Mouse (Mus musculus) thymus, adult 2 months (tissue): ENCODE results near the gene Dop1b.

Experiments used
- CTCF ChIP-seq: fragments of 200-500 bp; IDR thresholded peaks from 2 replicates; pipeline ENCODE4 v1.5.1; 2012; ENCODE audit warnings: mild to moderate bottlenecking, control low read depth, low read length, moderate library complexity, borderline replicate concordance; ENCODE audit not compliant: control insufficient read depth, poor library complexity, insufficient read depth; ENCODE audit errors: extremely low read depth
- POLR2A ChIP-seq: fragments of 200-500 bp; IDR thresholded peaks from 2 replicates; pipeline ENCODE4 v1.6.1; 2012; ENCODE audit warnings: mild to moderate bottlenecking, low read length, control low read depth, moderate library complexity; ENCODE audit not compliant: control insufficient read depth, poor library complexity, insufficient read depth; ENCODE audit errors: extremely low read depth

DNA sequence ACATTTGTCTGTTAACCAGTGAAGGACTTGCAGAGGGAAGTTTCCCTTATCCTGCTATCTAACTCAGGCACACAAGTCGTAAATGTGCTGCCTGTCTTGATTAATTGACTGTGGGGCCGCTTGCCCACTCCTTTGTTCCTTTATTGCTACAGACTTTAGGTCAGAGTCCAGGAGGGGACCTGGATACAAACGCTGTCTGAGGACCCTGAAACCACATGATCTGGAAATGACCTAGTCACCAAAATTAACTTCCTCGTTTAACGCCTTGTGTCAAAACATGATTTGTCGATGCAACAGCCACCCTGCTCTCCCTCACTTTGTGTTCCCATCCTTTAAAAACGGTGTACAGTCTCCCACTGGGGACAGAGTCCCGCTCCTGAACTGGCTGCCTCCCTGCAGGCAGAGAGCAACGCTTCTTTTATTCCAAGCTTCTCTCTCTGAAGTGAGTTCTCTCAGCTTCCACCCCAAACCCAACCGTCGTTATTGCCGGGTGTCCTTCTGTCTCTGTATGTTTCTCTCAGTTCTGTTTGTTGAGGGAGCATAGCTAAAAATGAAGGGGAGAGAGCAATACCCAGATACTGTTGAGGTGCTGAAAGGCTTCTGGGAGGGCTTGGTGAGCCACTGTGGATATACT is 107.1 kb downstream of the Dop1b start:
- TF ChIP-seq CTCF (no peak), POLR2A (no peak)
